ENCODE assay signal across 10 mouse cellular contexts in the genomic region with DNA sequence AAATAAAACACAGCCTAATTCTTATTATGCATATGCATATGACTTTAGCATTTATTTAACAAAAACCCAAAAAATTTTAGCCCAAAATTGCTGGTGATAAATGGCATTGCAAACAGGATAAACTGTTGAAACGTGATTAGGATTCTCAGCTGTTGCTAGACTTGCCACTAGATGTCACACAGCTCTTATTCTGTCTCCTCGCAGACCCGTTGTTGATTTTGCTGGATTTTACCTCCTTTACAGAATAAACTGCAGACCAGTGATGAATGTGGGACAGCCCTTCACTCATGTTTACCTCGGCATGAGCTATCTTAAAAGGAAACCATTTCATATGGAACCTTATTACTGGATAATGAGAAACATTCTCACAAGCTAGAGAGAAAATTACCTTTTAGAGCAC.
DNase-seq lines count a peak whose midpoint lies in the region; ATAC-seq and TF ChIP-seq lines count a peak whose summit lies in the region.
"Had no signal": no experiment of that assay in that cellular context is flagged by ENCODE, and none has a peak within 500 bp of the region (broad histone marks: within the 10 kb centered on the region; RNA-seq: fewer than 3 reads in every experiment).

No protein-coding gene starts in this region.

- H3K27ac ChIP-seq in hindbrain, postnatal 0 days, result no peak overlapping the region
- no peak overlapping the region for H3K27ac ChIP-seq in hindbrain, embryonic 16.5 days (ENCODE audit: low read depth, low read length)
- no peak overlapping the region for H3K27ac ChIP-seq in embryonic facial prominence, embryonic 13.5 days
- H3K27ac ChIP-seq in stomach, postnatal 0 days (replicated peaks), result no peak overlapping the region

- H3K27me3 ChIP-seq in hindbrain, postnatal 0 days (ENCODE audit: insufficient read depth, low read length), result no peaks in the 10 kb centered on the region
- no peaks in the 10 kb centered on the region for H3K27me3 ChIP-seq in hindbrain, embryonic 16.5 days (replicated peaks; ENCODE audit: control insufficient read depth, insufficient read depth, low read length)
- H3K27me3 ChIP-seq in embryonic facial prominence, embryonic 13.5 days, result no peaks in the 10 kb centered on the region
- H3K27me3 ChIP-seq in stomach, postnatal 0 days (ENCODE audit: control insufficient read depth, insufficient read depth, low read length), result no peaks in the 10 kb centered on the region

- ATAC-seq in hindbrain, postnatal 0 days, result no peak
- no peak for ATAC-seq in hindbrain, embryonic 16.5 days
- no peak for ATAC-seq in embryonic facial prominence, embryonic 13.5 days (ENCODE audit: insufficient number of reproducible peaks, insufficient read depth, low FRiP score, low TSS enrichment, low read depth)
- no peak for ATAC-seq in stomach, postnatal 0 days (ENCODE audit: low FRiP score, low TSS enrichment)

- WGBS in hindbrain, postnatal 0 days, result 14% methylated on average over 4 of the region's 4 CpGs
- WGBS in hindbrain, embryonic 16.5 days, result 24% methylated on average over 4 of the region's 4 CpGs
- WGBS in embryonic facial prominence, embryonic 13.5 days, result 13% methylated on average over 4 of the region's 4 CpGs
- 12% methylated on average over 4 of the region's 4 CpGs for whole genome bisulfite sequencing in stomach, postnatal 0 days

- no peak for TF ChIP-seq EP300 in stomach, postnatal 0 days (optimal IDR thresholded peaks at IDR 0.05)

- intact Hi-C loops in heart, postnatal 25 days (cut with DNase I), result no loop called here

- no peak overlapping the region for H3K4me3 ChIP-seq in hindbrain, postnatal 0 days (ENCODE audit: low read length)
- no peak overlapping the region for H3K4me3 ChIP-seq in hindbrain, embryonic 16.5 days (ENCODE audit: low read length)
- H3K4me3 ChIP-seq in embryonic facial prominence, embryonic 13.5 days, result no peak overlapping the region
- H3K4me3 ChIP-seq in stomach, postnatal 0 days (ENCODE audit: low read depth, low read length), result no peak overlapping the region

- H3K4me2 ChIP-seq in hindbrain, postnatal 0 days (ENCODE audit: low read depth, low read length), result no peak overlapping the region
- no peak overlapping the region for H3K4me2 ChIP-seq in hindbrain, embryonic 16.5 days (ENCODE audit: low read length)
- peak overlapping the region; percentile 36 for H3K4me2 ChIP-seq in embryonic facial prominence, embryonic 13.5 days
- no peak overlapping the region for H3K4me2 ChIP-seq in stomach, postnatal 0 days (replicated peaks; ENCODE audit: low read depth)
- H3K4me2 ChIP-seq: liver, embryonic 11.5 days had no signal

- H3K36me3 ChIP-seq in hindbrain, postnatal 0 days (ENCODE audit: insufficient read depth, low read length), result no peaks in the 10 kb centered on the region
- no peaks in the 10 kb centered on the region for H3K36me3 ChIP-seq in hindbrain, embryonic 16.5 days (ENCODE audit: control insufficient read depth, insufficient read depth, low read length)
- H3K36me3 ChIP-seq in embryonic facial prominence, embryonic 13.5 days, result no peaks in the 10 kb centered on the region
- no peaks in the 10 kb centered on the region for H3K36me3 ChIP-seq in stomach, postnatal 0 days (ENCODE audit: control insufficient read depth, insufficient read depth, low read length)

- no peak overlapping the region for H3K9ac ChIP-seq in hindbrain, postnatal 0 days (replicated peaks; ENCODE audit: low read length)
- H3K9ac ChIP-seq in hindbrain, embryonic 16.5 days (ENCODE audit: low read depth, low read length), result no peak overlapping the region
- H3K9ac ChIP-seq in embryonic facial prominence, embryonic 13.5 days, result no peak overlapping the region
- no peak overlapping the region for H3K9ac ChIP-seq in stomach, postnatal 0 days (ENCODE audit: low read length)

- no peaks in the 10 kb centered on the region for H3K4me1 ChIP-seq in hindbrain, postnatal 0 days (ENCODE audit: insufficient read depth, low read length)
- no peaks in the 10 kb centered on the region for H3K4me1 ChIP-seq in hindbrain, embryonic 16.5 days (ENCODE audit: control insufficient read depth, insufficient read depth, low read depth, low read length)
- 0 out of 2 replicates have a peak, but pooled peaks cover 4% of the 10 kb centered on the region for H3K4me1 ChIP-seq in embryonic facial prominence, embryonic 13.5 days
- no peaks in the 10 kb centered on the region for H3K4me1 ChIP-seq in stomach, postnatal 0 days (replicated peaks; ENCODE audit: control insufficient read depth, insufficient read depth)

- peak; percentile 80 for TF ChIP-seq CTCF in hindbrain, postnatal 0 days (IDR thresholded peaks at IDR 0.05; ENCODE audit: low read depth)
- peak; percentile 64 for TF ChIP-seq CTCF in stomach, postnatal 0 days (IDR thresholded peaks at IDR 0.05; ENCODE audit: low read depth)

- H3K9me3 ChIP-seq in hindbrain, postnatal 0 days (ENCODE audit: low read length), result no peaks in the 10 kb centered on the region
- no peaks in the 10 kb centered on the region for H3K9me3 ChIP-seq in hindbrain, embryonic 16.5 days (ENCODE audit: control insufficient read depth, low read length)
- H3K9me3 ChIP-seq in embryonic facial prominence, embryonic 13.5 days, result no peaks in the 10 kb centered on the region
- no peaks in the 10 kb centered on the region for H3K9me3 ChIP-seq in stomach, postnatal 0 days (ENCODE audit: control insufficient read depth, low read length)

- peak; percentile 81 for DNase-seq in hindbrain, postnatal 0 days (ENCODE audit: low spot score)
- peak; percentile 28 to 44 for DNase-seq in right cerebral cortex, postnatal 10 days (ENCODE audit: low spot score in 2 of 2)
- DNase-seq in right cerebral cortex, postnatal 36 days (ENCODE audit: low spot score in 2 of 2), result no peak
- no peak for DNase-seq in stomach, postnatal 0 days (ENCODE audit: low spot score)
- DNase-seq in adrenal gland, postnatal 4 days (ENCODE audit: low spot score in 2 of 2), result no peak
- no peak for DNase-seq in heart, postnatal 25 days (ENCODE audit: low spot score)
- DNase-seq: heart, adult 18-20 months had no signal

Comparison
In these comparisons a context has a peak if more than half of its experiments do, and no peak if none do; other contexts are left out.
1. DNase-seq: peak in hindbrain, postnatal 0 days (single experiment) and right cerebral cortex, postnatal 10 days (2 of 2); none in right cerebral cortex, postnatal 36 days (0 of 2), stomach, postnatal 0 days (single experiment), adrenal gland, postnatal 4 days (0 of 2) and heart, postnatal 25 days (single experiment).